Mouse (Mus musculus) left cerebral cortex, adult 18-20 months (tissue): ENCODE data around the gene Ap5s1. TPM values are rescaled to one million over a fixed set of nuclear protein-coding genes. Genes with fewer than 3 reads are reported as not detected.
"Not testable (repeated sequence)": the region's sequence is repeated elsewhere in the genome, so short reads cannot be mapped to it uniquely, and the experiment has no call there.

Experiments used
- DNase-seq, 2 experiments: peaks; one replicate each; pipeline ENCODE4 v3.0.0; 2021 to 2022; ENCODE audit warnings: low spot score in 2 of 2, mixed read lengths in 1 of 2
- total RNA-seq, 2 experiments: library from RNA; stranded (reverse); gene quantifications; 2 replicates each; pipeline ENCODE4 v1.2.3; 2021

The Ap5s1 gene
- total RNA-seq, 2 experiments from 2014 or later = 23.1 to 25.1 TPM

DNA sequence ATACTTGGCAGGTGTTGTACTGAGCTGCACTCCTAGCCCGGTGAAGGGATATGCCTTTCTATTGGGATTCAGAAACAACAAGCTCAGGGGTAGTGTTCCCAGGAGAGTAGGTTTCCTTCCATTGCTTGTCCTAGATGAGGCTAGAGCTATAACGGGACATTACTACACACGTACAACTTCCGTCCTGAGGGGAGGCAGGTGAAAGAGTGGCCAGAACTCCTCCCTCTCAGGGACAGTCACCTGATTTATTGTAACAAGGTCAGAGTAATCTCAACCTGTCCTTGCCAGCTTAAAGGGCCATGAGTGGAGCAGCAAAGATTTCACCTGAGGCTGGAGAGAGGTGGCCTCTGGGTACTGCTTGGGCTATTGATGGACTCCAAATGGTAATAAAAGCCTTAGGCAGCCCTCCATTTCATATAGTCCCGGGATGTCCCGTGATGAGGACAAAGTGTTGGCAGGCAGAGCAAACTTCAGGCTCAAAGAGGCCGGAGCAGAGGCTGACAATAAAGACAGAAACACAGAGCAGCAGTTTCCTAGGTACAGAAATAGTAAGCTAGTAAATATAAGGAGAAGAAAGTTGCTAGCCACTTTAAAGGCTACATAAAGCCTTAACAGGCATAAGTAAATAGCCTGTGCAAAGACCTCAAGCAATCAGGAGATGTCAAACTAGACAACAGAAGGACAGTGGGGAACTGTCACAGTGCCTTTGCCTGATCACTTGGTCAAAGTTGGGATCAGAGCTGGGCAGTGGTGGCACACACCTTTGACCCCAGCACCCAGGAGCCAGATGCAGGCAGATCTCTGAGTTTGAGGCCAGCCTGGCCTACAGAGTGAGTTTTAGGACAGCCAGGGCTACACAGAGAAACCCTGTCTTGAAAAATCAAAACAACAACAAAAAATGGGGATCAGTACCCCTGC lies 9.3 kb downstream of the Ap5s1 start:
- DNase-seq = no peak

DNA sequence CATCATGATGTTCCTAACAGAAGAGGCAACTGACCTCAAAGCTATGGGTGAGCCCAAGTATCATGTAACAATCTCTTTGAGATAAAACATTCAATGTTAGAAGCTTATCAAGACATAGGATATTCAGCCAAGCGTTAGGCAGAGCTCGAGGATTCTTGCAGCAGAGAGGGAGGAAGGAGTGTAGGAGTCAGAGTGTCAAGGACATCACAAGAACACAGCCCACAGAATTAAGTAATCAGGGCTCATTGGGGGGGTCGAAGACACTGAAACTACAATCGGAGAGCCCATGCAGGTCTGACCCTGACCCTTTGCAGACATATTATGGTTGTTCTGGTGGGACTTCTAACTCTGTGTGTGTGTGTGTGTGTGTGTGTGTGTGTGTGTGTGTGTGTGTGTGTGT lies 13.2 kb downstream of the Ap5s1 start:
- no peak for DNase-seq

DNA sequence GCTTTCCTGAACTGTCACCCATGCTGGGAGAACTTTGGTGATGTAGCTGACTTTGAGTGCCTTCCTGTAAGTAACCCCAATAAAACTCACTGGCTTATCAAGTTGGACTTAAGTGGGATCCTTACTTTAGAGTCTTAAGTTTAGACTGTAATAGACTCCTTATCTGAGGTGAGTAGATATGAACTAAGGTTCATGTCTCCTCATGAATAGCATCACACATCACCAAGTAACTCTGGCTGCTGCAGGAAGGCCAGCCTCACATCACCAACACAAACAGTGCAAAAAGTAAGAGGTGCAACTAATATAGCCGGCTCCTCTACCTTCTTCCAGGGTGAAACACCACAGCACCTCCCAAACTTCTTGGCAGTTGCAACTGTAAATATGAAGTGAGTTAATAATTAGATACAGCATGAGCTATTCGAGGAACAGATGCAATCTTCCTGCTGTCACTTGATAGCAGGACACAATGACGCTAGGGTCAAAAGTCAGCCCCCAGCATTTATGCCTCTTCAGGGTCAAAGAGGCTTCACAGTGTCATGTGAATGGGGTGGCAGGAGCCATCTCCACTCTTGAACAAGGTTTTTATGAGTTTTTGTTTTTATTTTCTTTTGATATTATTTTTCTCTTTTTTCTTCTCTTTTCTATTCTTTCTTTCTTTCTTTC lies 15.1 kb downstream of the Ap5s1 start:
- no peak for DNase-seq

DNA sequence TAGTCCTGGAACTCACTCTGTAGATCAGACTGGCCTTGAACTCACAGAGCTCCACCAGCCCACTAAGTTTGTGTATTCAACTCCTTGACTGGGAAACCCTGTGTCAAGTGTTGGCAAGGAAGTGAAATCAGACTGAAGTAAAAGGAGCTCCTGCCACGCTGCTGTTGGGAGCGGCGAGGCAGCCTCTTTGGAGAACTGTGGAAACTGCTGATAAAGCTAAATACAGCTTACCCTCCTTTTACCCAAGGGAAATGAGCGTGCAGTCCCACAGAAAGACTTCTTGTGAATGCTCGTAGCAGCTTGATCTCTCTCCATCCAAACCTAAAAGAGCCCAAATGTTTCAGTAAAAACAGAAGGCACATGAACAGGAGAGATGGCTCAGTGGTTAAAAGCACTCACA lies 15.7 kb downstream of the Ap5s1 start:
- no peak for DNase-seq

DNA sequence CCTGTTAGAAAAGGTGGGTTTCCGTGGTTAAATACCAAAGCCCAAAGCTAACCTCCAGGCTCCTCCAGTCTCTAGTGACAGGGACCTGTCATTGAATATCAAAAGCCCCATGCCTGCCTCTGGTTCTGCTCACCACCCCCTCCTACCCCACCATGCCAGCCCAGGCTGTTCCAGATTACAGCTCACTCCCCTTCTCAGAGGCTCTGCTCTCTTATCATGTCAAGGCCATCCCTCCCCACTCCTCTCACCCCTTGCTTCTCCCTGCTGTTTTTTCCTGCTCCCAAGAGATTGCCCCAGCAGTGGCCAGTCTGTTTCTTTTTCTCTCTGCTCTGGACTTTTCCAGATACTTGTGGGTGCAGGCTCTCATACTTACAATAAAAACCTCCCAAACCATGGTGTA lies 16.7 kb downstream of the Ap5s1 start:
- DNase-seq = no peak

DNA sequence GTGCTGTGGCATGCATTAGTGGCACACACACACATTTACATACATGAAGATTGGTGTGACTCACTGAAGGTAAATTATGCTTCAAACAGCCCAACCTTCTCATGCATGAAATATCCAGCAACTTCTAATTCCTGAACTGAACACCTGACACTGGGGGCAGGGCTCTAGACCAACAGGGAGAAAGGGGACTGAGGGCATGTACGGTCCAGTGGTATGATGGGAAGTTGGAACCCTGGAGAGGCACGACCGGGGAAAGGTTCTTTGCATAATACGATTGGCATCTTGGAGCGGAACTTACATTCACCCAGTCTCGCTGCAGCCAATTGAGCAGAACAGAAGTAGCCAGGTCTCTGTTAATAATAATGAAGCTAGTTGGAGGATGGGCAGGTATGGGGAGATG lies 18.3 kb downstream of the Ap5s1 start:
- DNase-seq = no peak

DNA sequence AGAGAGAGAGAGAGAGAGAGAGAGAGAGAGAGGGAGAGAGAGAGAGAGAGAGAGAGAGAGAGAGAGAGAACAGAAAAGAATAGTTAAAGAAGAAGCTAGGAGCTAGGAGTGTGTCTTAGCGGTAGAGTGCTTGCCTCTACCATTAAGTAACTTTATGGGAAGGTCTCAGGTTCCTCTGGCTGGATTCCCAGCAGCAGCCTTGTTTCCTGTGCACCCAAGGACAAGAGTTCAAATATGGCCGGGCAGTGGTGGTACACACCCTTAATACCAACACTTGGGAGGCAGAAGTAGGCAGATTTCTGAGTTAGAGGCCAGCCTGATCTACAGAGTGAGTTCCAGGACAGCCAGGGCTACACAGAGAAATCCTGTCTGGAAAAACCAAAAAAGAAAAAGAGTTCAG lies 19.8 kb downstream of the Ap5s1 start:
- DNase-seq = not testable (repeated sequence)

DNA sequence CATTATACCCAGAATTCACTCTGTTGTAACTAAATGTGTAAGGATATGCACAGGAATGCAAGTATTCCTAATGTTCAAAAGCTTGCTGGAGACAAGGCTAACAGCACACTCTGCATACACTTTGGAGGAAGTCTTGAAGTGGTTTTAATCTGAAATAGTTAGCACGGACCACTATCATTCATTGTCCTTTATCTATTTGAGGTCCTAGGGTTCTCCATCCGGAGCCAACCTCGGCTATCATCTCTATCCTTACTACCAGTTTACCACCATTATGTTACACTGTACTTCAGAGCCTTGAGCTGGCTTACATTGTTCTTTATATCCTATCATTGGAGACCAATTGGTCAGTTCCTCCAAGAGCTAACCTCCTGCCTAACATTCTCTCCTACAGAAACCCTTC lies 20.4 kb downstream of the Ap5s1 start:
- no peak for DNase-seq

DNA sequence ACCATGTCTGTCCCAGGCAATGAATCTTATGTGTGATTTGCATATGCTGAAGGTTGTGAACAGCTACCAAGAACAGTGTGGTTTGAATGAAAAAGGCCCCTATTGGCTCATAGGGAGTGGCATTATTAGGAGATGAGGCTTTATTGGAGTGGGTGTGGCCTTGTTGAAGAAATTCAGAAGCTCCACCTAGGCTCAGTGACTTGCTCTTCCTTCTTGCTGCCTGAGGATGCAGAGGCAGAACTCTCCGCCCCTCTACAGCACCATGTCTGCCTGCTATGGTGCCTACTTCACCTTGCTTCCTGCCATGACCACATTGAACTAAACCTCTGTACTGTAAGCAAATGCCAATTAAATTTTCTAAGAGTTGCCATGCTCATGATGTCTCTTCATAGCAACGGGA lies 25.7 kb downstream of the Ap5s1 start:
- DNase-seq = no peak

DNA sequence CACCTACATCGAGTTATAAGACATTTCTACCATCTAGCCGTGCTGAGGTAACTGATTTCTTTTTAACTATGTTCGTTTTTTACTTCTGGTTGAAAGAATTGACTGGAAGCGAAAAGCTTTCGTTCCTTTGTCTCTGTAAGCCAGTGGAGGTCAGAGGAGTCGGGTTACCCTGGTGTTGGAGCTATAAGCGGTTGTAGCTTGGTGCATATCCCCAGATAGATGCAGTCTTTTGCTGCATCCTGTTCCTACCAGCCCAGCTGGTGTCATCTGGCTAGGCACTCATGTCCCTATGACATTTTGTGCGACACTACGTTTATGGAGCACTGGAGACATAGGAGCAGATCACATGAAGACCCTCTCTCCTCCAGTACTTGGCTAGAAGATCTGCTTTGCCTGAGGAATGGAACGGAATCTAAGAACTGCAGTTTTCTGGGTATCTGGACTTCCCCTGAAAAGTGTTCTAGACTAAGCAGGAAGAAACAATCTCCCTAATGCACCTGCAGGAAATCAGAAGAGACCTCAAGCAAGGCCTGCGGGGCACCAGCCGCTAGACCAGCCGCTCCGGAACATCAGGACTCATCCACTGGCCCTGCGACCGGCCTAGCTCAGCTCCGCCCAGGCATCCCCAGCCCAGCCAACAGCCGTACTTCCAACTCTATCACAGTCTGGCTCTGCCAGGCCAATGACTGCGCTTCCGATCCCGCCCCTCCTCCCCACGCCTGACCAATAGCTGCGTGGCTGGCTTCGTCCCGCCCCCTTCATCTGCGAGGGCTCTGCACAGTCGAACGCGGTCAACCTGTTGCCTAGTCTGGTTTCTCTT lies 26.6 kb downstream of the Ap5s1 start, which contains the start of gene Mavs:
Gene Mavs, plus strand, starts transcription at position 757 of the 820 bp plus-strand sequence.
- DNase-seq = peak; percentile 89 to 94

DNA sequence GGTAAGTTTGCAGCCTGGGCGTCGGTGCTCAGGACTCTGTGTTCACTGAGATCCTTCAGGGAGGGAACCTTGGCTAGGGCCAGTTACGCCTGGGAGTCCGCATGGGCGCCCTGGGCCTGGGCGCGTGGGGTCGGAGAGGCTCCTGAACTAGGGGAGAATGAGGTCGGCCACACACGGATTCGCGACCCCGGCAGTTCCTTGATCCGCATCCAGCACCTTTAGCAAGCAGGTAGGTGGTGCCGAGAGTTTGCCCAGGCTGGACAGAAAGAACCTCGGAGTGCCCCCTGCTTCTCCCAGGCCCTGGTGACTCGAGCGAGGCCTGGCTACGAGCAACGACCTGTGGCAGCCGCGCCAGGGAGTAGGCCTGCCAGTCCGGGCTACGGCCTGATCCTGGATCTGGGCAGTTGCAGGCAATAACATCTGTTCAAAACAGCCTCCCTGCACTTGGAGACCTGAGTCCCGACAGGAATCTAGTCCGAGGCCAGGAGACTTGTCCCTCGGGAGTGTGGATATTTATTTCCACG lies 27.3 kb downstream of the Ap5s1 start:
- DNase-seq = no peak

DNA sequence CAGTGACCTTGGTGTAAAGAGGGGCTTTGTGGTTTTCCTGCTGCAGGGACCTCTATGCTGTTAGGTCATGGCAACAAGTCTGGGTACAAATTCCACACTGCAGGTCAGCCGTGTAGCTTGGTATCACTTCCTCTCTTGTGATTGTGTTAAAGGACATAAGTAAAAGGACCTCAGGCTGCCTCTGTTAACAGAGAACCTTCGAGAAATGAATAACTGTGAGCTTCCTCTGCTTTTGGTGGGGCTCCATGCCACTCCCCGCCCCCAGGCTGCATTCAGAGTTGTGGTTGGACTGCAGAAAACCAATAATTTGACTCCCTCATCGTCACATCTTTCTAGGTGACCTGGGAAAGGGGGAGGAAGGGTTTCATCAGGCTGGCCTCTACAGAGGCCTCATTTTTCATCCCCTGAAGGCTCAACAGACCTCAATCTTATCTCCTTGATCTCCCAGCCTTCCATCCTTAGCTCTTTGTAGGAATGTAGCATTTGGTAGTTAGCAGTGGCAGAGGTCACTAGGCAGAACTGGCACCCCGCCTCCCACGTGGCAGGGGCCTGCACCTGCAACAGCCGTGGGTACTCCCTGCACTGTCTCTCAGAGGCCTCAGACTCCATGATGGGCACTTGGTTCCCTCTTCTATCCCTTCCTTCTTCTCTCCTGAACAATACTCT lies 28.2 kb downstream of the Ap5s1 start:
- no peak for DNase-seq

DNA sequence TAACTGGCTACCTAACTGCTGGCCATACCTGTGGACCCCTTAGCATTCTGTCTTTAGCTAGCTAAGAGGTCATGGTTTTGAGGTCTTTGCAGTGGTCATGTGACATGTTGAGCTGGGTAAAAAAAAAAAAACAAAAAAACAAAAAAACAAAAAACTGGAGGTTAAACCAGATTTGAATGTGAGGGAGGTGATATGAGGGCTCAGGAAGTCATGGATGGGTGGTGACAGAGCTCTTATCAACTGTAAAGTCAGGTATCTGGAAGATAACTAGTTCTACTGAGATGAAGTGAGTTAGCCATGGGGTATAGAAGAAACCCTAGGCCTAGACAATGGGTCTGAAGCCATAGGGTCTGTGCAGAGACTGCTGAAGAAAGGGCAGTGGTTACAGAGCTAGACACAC lies 35.3 kb downstream of the Ap5s1 start:
- no peak for DNase-seq

DNA sequence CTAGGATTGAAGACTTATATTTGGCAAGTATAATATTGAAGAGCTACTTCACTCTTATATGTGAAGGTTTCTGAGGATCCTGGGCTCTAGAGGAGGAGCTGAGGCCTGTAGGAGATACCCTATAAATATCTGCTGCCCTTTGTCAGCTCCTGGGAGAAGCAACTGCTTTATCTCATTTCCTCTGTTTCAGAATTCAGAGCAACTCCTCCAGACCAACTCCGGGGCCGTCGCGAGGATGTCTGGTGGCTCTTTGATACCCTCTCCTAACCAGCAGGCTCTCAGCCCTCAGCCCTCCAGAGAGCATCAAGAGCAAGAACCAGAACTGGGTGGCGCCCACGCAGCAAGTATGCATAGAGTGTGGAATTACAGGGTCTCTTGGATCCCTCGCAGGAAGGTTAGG lies 36.1 kb downstream of the Ap5s1 start:
- no peak for DNase-seq

DNA sequence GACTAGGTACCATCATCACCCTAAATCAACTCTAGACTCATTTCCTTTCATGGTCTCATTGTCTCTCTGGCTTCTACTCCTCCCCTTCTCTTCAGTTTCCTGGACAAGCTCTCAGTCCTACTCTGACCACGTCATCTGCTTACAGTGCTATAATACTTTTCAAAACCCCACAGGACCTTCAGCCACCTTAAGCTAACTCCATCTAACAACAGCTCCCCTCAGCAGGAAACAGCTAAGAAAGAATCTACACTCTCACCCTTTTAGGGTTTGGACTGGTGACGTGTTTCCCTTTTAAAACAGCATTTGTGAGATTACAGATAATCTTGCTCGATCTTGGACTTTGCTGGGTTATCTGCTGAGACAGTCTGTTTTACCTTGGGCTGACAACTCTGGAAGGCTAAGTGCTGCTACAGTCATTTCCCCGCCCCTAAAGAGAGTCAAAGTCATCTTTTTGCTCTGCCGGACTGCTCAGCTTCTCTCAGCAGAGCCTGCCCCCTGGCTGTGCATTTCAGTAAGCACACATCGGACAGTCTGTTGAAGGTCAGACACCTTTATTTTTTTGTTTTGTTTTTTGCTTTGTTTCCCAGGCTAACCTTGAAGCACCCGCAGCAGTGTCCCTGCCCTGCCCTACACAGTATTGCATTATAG lies 46.9 kb downstream of the Ap5s1 start:
- DNase-seq = peak in 1 of 2 experiments; percentile 19

DNA sequence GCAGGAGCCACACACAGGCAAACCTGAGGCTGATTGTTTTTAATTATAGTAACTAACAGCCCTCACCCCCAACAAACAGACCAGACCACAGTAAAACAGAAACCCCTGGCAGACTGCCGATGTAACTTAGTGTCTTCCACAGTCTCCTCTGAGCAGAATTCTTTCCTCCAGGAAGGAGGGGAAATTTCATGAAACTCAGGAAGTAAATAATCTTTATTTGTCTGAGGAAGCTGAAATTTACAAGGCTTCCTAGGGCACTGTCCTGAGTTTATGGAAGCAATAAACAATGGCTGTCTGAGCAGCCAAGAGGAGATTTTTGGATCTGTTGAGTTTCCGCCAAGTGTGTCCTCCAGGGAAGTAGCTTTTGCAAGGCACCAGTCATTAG lies 47.4 kb downstream of the Ap5s1 start:
- DNase-seq = no peak

DNA sequence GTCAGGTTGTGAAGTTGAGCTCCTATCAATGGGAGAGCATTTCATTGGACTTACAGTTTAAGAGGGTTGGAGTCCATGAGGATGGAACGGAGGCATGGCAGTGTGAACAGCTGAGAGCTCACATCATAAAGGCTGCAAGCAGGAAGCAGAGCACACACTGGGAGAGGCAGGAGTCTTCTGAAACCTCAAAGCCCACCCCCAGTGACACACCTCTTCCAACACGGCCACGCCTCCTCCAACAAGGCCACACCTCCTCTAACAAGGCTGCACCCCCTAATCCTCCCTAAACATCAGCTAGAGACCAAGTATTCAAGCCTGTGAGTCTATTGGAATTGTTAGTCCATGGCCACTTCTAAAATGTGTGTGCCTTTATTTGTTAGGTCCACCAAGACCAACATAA lies 48.9 kb downstream of the Ap5s1 start:
- DNase-seq = no peak

DNA sequence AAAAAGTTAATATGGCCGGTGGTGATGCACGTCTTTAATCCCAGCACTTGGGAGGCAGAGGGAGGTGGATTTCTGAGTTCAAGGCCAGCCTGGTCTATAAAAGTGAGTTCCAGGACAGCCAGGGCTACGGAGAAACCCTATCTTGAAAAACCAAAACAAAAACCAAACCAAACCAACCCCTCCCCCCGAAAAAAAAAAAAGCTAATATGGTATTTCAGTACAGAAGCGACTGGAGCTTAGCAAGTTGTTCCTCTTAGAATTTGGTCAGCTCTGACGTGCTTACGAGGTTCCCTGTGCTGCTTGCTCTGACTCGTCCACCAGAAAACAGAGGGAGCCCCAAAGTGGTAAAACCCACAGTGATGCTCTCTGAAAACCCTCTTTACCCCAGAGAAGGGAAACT lies 51.8 kb downstream of the Ap5s1 start:
- DNase-seq = no peak

DNA sequence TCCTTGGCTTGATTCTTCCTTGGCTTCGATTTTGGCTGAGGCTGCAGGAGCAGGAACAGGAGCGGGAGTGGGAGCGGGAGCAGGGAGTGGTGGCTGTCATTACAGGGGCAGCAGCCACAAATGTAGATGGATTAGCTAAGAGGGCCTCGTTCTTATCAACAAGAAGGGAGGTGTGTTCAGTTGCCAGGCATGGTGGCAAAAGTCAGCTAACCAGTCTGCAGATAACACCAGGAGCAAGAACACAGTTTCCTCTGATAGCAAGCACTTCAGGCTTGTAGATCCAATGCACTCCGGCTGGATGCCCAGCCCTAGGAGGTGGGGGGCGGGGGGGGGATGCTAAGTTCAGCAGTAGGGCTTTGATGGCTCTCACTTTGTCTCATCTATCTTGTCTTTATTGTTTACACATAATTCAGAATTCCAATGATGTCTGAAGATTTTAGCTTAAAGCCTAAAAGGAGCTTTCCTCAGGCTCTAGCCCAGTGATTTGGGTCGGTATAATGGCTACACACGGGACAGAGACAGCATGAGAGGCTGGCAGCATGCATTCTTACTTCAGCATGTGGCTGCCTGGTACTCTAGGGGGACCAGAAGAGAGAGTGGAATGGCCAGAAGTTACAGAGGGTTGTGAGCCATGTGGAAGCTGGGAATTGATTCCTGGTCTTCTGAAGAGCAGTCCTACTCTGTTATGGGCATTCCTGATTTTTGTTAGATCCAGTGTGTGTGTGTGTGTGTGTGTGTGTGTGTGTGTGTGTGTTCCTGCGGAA lies 53.8 kb downstream of the Ap5s1 start:
- no peak for DNase-seq
